Mouse (Mus musculus) layer of hippocampus, postnatal 36 days (tissue): ENCODE results near the gene Rims4. TPM values are rescaled to one million over a fixed set of nuclear protein-coding genes. Genes with fewer than 3 reads are reported as not detected.

Experiments
- DNase-seq, 2 experiments: peaks; one replicate each; pipeline ENCODE4 v3.0.0; 2022
- total RNA-seq, 2 experiments: library from RNA; stranded (reverse); gene quantifications; 2 replicates each; pipeline ENCODE4 v1.2.3; 2021

Rims4 gene
- total RNA-seq = 10 to 100 TPM; 45.5 to 47.5 TPM

- peak; percentile 68 to 73 for DNase-seq
Observed at GRCm38 (mm10) chr2:163918317-163919258, at the start of gene Rims4. TSS of gene Rims4 (minus strand) at chr2:163918683.

GRCm38 (mm10) chr2:163965706-163966105 lies 47.2 kb upstream of the Rims4 start:
- DNase-seq = no peak

- no peak for DNase-seq
Observed at GRCm38 (mm10) chr2:163964606-163965560, 46.4 kb upstream of the Rims4 start.

- no peak for DNase-seq
Observed at GRCm38 (mm10) chr2:163953622-163954310, 35.3 kb upstream of the Rims4 start.

- DNase-seq = peak; percentile 45 to 60
Observed at GRCm38 (mm10) chr2:163951770-163952169, 33.3 kb upstream of the Rims4 start.

GRCm38 (mm10) chr2:163947976-163948375 lies 29.5 kb upstream of the Rims4 start:
- DNase-seq = no peak

GRCm38 (mm10) chr2:163946221-163946620 lies 27.7 kb upstream of the Rims4 start:
- no peak for DNase-seq

GRCm38 (mm10) chr2:163944511-163944910 lies 26.0 kb upstream of the Rims4 start:
- DNase-seq = no peak

- DNase-seq = no peak
Observed at GRCm38 (mm10) chr2:163943056-163943455, 24.6 kb upstream of the Rims4 start.

GRCm38 (mm10) chr2:163939522-163939921 lies 21.0 kb upstream of the Rims4 start:
- no peak for DNase-seq

GRCm38 (mm10) chr2:163932151-163932550 lies 13.7 kb upstream of the Rims4 start:
- no peak for DNase-seq

GRCm38 (mm10) chr2:163928464-163929200 lies 10.1 kb upstream of the Rims4 start:
- no peak for DNase-seq

GRCm38 (mm10) chr2:163925044-163925443 lies 6.6 kb upstream of the Rims4 start:
- DNase-seq = no peak

- no peak for DNase-seq
Observed at GRCm38 (mm10) chr2:163924531-163924930, 6.0 kb upstream of the Rims4 start.

- DNase-seq = no peak
Observed at GRCm38 (mm10) chr2:163923113-163923512, 4.6 kb upstream of the Rims4 start.

GRCm38 (mm10) chr2:163919581-163919980 lies 1.1 kb upstream of the Rims4 start:
- DNase-seq = no peak

GRCm38 (mm10) chr2:163916703-163917102 lies 1.8 kb downstream of the Rims4 start:
- no peak for DNase-seq

GRCm38 (mm10) chr2:163915294-163915791 lies 3.1 kb downstream of the Rims4 start:
- no peak for DNase-seq

GRCm38 (mm10) chr2:163914107-163914506 lies 4.4 kb downstream of the Rims4 start:
- peak; percentile 73 to 81 for DNase-seq

- no peak for DNase-seq
Observed at GRCm38 (mm10) chr2:163913704-163914103, 4.8 kb downstream of the Rims4 start.

GRCm38 (mm10) chr2:163911826-163912444 lies 6.5 kb downstream of the Rims4 start:
- no peak for DNase-seq
